Mouse (Mus musculus): ENCODE measurements around the gene Tnr.

DNA sequence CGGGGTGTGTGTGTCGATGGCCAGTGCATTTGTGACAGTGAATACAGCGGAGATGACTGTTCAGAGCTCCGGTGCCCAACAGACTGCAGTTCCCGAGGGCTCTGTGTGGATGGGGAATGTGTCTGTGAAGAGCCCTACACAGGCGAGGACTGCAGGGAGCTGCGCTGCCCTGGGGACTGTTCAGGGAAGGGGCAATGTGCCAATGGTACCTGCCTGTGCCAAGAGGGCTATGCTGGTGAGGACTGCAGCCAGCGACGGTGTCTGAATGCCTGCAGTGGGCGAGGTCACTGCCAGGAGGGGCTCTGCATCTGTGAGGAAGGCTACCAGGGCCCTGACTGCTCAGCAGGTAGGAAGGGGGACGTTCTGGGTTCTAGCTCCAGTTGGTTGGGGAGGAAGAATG, 328.5 kb downstream of the Tnr start:
- TF ChIP-seq CTCF (IDR thresholded peaks at IDR 0.05; ENCODE audit: low read depth) (no peak), EP300 (IDR thresholded peaks at IDR 0.05; ENCODE audit: low read depth) (no peak)
